Comparison of ENCODE assay signal across 13 mouse cellular contexts in genomic region chr5:123818941-123819577, GRCm38 (mm10). TPM values are rescaled to one million over a fixed set of nuclear protein-coding genes. Genes with fewer than 3 reads are reported as not detected.
DNase-seq lines count a peak whose midpoint lies in the region; ATAC-seq lines count a peak whose summit lies in the region.
"Had no signal": no experiment of that assay in that cellular context is flagged by ENCODE, and none has a peak within 500 bp of the region (broad histone marks: within the 10 kb centered on the region; RNA-seq: fewer than 3 reads in every experiment).

No protein-coding gene starts in this region.

- peak; percentile 96 for ATAC-seq in frontal cortex, adult (ENCODE audit: low TSS enrichment)
- no peak for ATAC-seq in forebrain, embryonic 15.5 days (replicated peaks)
- no peak for ATAC-seq in intestine, embryonic 16.5 days
- ATAC-seq: liver, embryonic 12.5 days; midbrain, embryonic 16.5 days had no signal

- DNase-seq in gastrocnemius, adult 18-20 months (ENCODE audit: low spot score), result peak; percentile 36
- DNase-seq in gastrocnemius, postnatal 14 days, result no peak
- DNase-seq in kidney, postnatal 14 days, result peak; percentile 64
- peak; percentile 69 to 75 for DNase-seq in left cerebral cortex, postnatal 36 days (ENCODE audit: low spot score in 2 of 2)
- no peak for DNase-seq in embryonic facial prominence, embryonic 10.5 days (ENCODE audit: low spot score)
- DNase-seq: cerebellum, adult 9-11 months; lung, postnatal 14 days had no signal

- H3K9ac ChIP-seq in forebrain, embryonic 15.5 days (replicated peaks), result no peak overlapping the region
- H3K9ac ChIP-seq in intestine, embryonic 16.5 days (ENCODE audit: low read depth, low read length), result no peak overlapping the region
- H3K9ac ChIP-seq: liver, embryonic 12.5 days had no signal

- H3K27ac ChIP-seq in forebrain, embryonic 15.5 days (replicated peaks), result no peak overlapping the region
- no peak overlapping the region for H3K27ac ChIP-seq in intestine, embryonic 16.5 days (ENCODE audit: low read length)
- H3K27ac ChIP-seq in embryonic facial prominence, embryonic 10.5 days (replicated peaks), result no peak overlapping the region
- H3K27ac ChIP-seq: liver, embryonic 12.5 days had no signal

- no peak overlapping the region for H3K4me2 ChIP-seq in forebrain, embryonic 15.5 days (replicated peaks)
- H3K4me2 ChIP-seq in intestine, embryonic 16.5 days (ENCODE audit: low read depth, low read length), result no peak overlapping the region
- H3K4me2 ChIP-seq: liver, embryonic 12.5 days had no signal

- H3K9me3 ChIP-seq in forebrain, embryonic 15.5 days, result no peaks in the 10 kb centered on the region
- no peaks in the 10 kb centered on the region for H3K9me3 ChIP-seq in intestine, embryonic 16.5 days (ENCODE audit: control insufficient read depth, low read length)
- H3K9me3 ChIP-seq in embryonic facial prominence, embryonic 10.5 days, result no peaks in the 10 kb centered on the region
- H3K9me3 ChIP-seq: liver, embryonic 12.5 days had no signal

- 92% methylated on average over 19 of the region's 19 CpGs for WGBS in forebrain, embryonic 15.5 days
- WGBS in intestine, embryonic 16.5 days, result 93% methylated on average over 19 of the region's 19 CpGs
- WGBS in embryonic facial prominence, embryonic 10.5 days, result 93% methylated on average over 19 of the region's 19 CpGs

- intact Hi-C loops in gastrocnemius, postnatal 14 days (cut with DNase I; ENCODE audit: low total_unique reads), result no loop called here
- intact Hi-C loops in left cerebral cortex, postnatal 36 days (cut with DNase I), result no loop called here

- no peak overlapping the region for H3K4me3 ChIP-seq in forebrain, embryonic 15.5 days
- no peak overlapping the region for H3K4me3 ChIP-seq in intestine, embryonic 16.5 days (ENCODE audit: low read length)
- H3K4me3 ChIP-seq in embryonic facial prominence, embryonic 10.5 days, result no peak overlapping the region
- H3K4me3 ChIP-seq: liver, embryonic 12.5 days had no signal

- H3K4me1 ChIP-seq in forebrain, embryonic 15.5 days, result no peaks in the 10 kb centered on the region
- H3K4me1 ChIP-seq in intestine, embryonic 16.5 days (ENCODE audit: control insufficient read depth, insufficient read depth, low read length), result no peaks in the 10 kb centered on the region
- no peaks in the 10 kb centered on the region for H3K4me1 ChIP-seq in embryonic facial prominence, embryonic 10.5 days
- H3K4me1 ChIP-seq: liver, embryonic 12.5 days had no signal

- no peaks in the 10 kb centered on the region for H3K27me3 ChIP-seq in forebrain, embryonic 15.5 days
- no peaks in the 10 kb centered on the region for H3K27me3 ChIP-seq in intestine, embryonic 16.5 days (replicated peaks; ENCODE audit: control insufficient read depth, insufficient read depth, low read length)
- H3K27me3 ChIP-seq in embryonic facial prominence, embryonic 10.5 days (replicated peaks; ENCODE audit: low read depth, poor library complexity, severe bottlenecking), result no peaks in the 10 kb centered on the region
- H3K27me3 ChIP-seq: liver, embryonic 12.5 days had no signal

- H3K36me3 ChIP-seq in forebrain, embryonic 15.5 days, result no peaks in the 10 kb centered on the region
- no peaks in the 10 kb centered on the region for H3K36me3 ChIP-seq in intestine, embryonic 16.5 days (ENCODE audit: control insufficient read depth, insufficient read depth, low read length)
- peaks cover 93% of the 10 kb centered on the region for H3K36me3 ChIP-seq in embryonic facial prominence, embryonic 10.5 days (replicated peaks)

RNA-seq across cellular contexts. Expression of gene Hcar2, which starts 46.2 kb away (rescaled TPM):
- total RNA-seq in gastrocnemius, adult 18-20 months (2021), result not detected
- total RNA-seq in gastrocnemius, postnatal 14 days (2021), result not detected
- total RNA-seq in left cerebral cortex, postnatal 36 days (2021), result not detected
- polyA plus RNA-seq in forebrain, embryonic 15.5 days (2015; fragmentation: Nextera tagmentation; extraction: Ambion mirVana), result not detected in 2 replicates
- 0.11 TPM in 1 of 2 replicates, not detected in the other for polyA plus RNA-seq in intestine, embryonic 16.5 days (2015; fragmentation: Nextera tagmentation; extraction: Ambion mirVana)
- not detected in 2 replicates for polyA plus RNA-seq in embryonic facial prominence, embryonic 10.5 days (2016; fragmentation: Nextera tagmentation; extraction: Ambion mirVana)
- polyA plus RNA-seq: heart, embryonic 16.5 days; midbrain, embryonic 16.5 days had no signal

Comparison
In these comparisons a context has a peak if more than half of its experiments do, and no peak if none do; other contexts are left out.
1. DNase-seq: peak in gastrocnemius, adult 18-20 months (single experiment), kidney, postnatal 14 days (single experiment) and left cerebral cortex, postnatal 36 days (2 of 2); none in gastrocnemius, postnatal 14 days (single experiment) and embryonic facial prominence, embryonic 10.5 days (single experiment).